Mouse (Mus musculus) thymus, adult 2 months (tissue): ENCODE measurements around the gene Hnrnpk. TPM values are rescaled to one million over a fixed set of nuclear protein-coding genes. Genes with fewer than 3 reads are reported as not detected.
"Not testable (repeated sequence)": the region's sequence is repeated elsewhere in the genome, so short reads cannot be mapped to it uniquely, and the experiment has no call there.

Source experiments
- DNase-seq: peaks from one replicate; pipeline ENCODE4 v3.0.0; 2021
- H3K27ac ChIP-seq: fragments of 200-500 bp; 2 replicates; pipeline ENCODE4 v1.5.1; 2012; ENCODE audit warnings: low read length, control low read depth; ENCODE audit not compliant: control insufficient read depth, insufficient read depth
- H3K27me3 ChIP-seq: fragments of 200-500 bp; 2 replicates; pipeline ENCODE4 v1.6.1; 2012; ENCODE audit warnings: mild to moderate bottlenecking, low read length, moderate library complexity, mixed read lengths; ENCODE audit not compliant: control insufficient read depth, insufficient read depth
- H3K36me3 ChIP-seq: fragments of 200-500 bp; 2 replicates; pipeline ENCODE4 v1.6.1; 2012; ENCODE audit warnings: mild to moderate bottlenecking, low read length, moderate library complexity; ENCODE audit not compliant: control insufficient read depth, insufficient read depth
- H3K4me1 ChIP-seq: fragments of 200-500 bp; replicated peaks from 2 replicates; pipeline ENCODE4 v1.6.1; 2012; ENCODE audit warnings: low read length; ENCODE audit not compliant: control insufficient read depth, insufficient read depth
- H3K4me3 ChIP-seq: fragments of 200-500 bp; 2 replicates; pipeline ENCODE4 v1.5.1; 2012; ENCODE audit warnings: mild to moderate bottlenecking, low read length, control low read depth, moderate library complexity; ENCODE audit not compliant: control insufficient read depth, insufficient read depth
- CTCF ChIP-seq: fragments of 200-500 bp; IDR thresholded peaks from 2 replicates; pipeline ENCODE4 v1.5.1; 2012; ENCODE audit warnings: mild to moderate bottlenecking, control low read depth, low read length, moderate library complexity, borderline replicate concordance; ENCODE audit not compliant: control insufficient read depth, poor library complexity, insufficient read depth; ENCODE audit errors: extremely low read depth
- POLR2A ChIP-seq: fragments of 200-500 bp; IDR thresholded peaks from 2 replicates; pipeline ENCODE4 v1.6.1; 2012; ENCODE audit warnings: mild to moderate bottlenecking, low read length, control low read depth, moderate library complexity; ENCODE audit not compliant: control insufficient read depth, poor library complexity, insufficient read depth; ENCODE audit errors: extremely low read depth
- WGBS: fragments of 180-500 bp; shearing (Covaris S2); methylation state at CpG from one replicate; pipeline ENCODE4 v1.1.7; 2018; 5-methylcytosine and 5-hydroxymethylcytosine counted together
- polyA plus RNA-seq: library from polyadenylated mRNA; depleted of rRNA; stranded (reverse); fragments of >200 nt; gene quantifications from 2 replicates; pipeline ENCODE4 v1.2.3, GENCODE M21; 2012

The Hnrnpk gene
- polyA plus RNA-seq, 1 experiment: 379 TPM

- H3K27ac ChIP-seq: no peak overlapping the region
- H3K27me3 ChIP-seq: no peaks in the 10 kb centered on the region
- H3K36me3 ChIP-seq: 0 out of 2 replicates have a peak, but pooled peaks cover 5% of the 10 kb centered on the region
- no peak for TF ChIP-seq POLR2A
- no peak for TF ChIP-seq CTCF
- no peak for DNase-seq
- no peak overlapping the region for H3K4me3 ChIP-seq
- 98% methylated on average over 4 of the region's 4 CpGs for WGBS
- H3K4me1 ChIP-seq: no peaks in the 10 kb centered on the region
Measured at GRCm38 (mm10) chr13:58411073-58411472, 7.9 kb upstream of the Hnrnpk start.

DNA sequence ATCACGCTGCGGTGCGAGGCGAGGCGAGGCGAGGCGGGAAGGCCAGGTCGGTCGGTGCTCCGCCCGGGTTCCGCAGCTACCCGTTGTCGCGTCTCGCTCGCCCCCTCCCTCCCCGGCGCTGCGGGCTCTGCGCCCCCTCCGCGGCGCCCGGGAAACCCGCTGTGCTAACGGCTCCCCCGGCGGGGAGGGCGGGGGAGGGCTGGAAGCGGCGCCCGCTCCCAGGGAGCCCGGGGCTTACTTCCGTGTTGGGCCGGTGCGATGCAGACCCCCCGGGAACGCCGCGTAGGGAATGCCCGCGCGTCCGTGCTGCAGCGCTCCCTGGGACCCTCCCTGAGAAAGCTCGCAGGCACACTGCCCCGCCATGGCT is 416 bp downstream of the Hnrnpk start:
- peak; percentile 86 for DNase-seq
- Histone ChIP-seq H3K27me3 (no peaks in the 10 kb centered on the region), H3K27ac (peak overlapping the region; percentile 82), H3K36me3 (peaks cover 10% of the 10 kb centered on the region), H3K4me3 (peak overlapping the region; percentile 74), H3K4me1 (peaks cover 7% of the 10 kb centered on the region)
- TF ChIP-seq POLR2A: no peak
- TF ChIP-seq CTCF: no peak
- under 1% methylated on average over 47 of the region's 48 CpGs for WGBS

GRCm38 (mm10) chr13:58402003-58402743 is 970 bp downstream of the Hnrnpk start, which contains the start of gene Rmi1:
TSS of gene Rmi1 (plus strand) at chr13:58402248.
- DNase-seq: peak; percentile 97
- peak; percentile 98 for TF ChIP-seq POLR2A
- TF ChIP-seq CTCF: no peak; the same call in 1 of the 2 replicates
- H3K27ac ChIP-seq: peak within 1 kb of the TSS; percentile 88
- peaks cover 15% of the 10 kb centered on the region for H3K36me3 ChIP-seq
- H3K4me3 ChIP-seq: peak within 1 kb of the TSS; percentile 74
- under 1% methylated on average over 90 of the region's 91 CpGs for WGBS
- H3K4me1 ChIP-seq: peaks cover 7% of the 10 kb centered on the region
- no peaks in the 10 kb centered on the region for H3K27me3 ChIP-seq

GRCm38 (mm10) chr13:58401135-58402002 is 1.8 kb downstream of the Hnrnpk start:
- Histone ChIP-seq H3K27me3 (no peaks in the 10 kb centered on the region), H3K4me1 (peaks cover 7% of the 10 kb centered on the region), H3K36me3 (peaks cover 23% of the 10 kb centered on the region), H3K27ac (peak overlapping the region; percentile 65), H3K4me3 (peak overlapping the region; percentile 74)
- peak; percentile 72 for DNase-seq
- under 1% methylated on average over 89 of the region's 100 CpGs for WGBS
- TF ChIP-seq POLR2A: no peak; the same call in 1 of the 2 replicates
- TF ChIP-seq CTCF: 0 out of 2 replicates have a peak, but pooled peaks have one; percentile 8

DNA sequence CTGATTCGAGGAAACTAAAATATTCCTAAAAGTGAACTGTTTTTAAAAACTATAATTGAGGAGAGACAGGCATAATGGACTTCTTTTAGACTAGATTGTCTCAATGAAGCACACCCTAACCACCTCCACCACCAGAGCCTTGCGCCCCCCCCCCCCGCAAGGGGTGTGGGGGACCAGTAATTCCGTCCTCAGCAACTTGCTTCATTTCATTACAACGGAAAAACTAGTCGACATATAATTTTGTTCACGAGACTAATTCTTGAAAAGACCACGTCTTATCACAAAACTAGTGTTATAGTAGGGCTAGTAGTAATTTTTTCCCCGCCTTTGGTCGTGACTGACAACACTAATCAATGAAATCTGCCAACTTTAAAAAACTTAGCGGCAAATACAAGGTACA is 2.6 kb downstream of the Hnrnpk start:
- no peak for DNase-seq
- H3K36me3 ChIP-seq: peaks cover 31% of the 10 kb centered on the region
- WGBS: 1% methylated on average over 11 of the region's 11 CpGs
- H3K4me1 ChIP-seq: peaks cover 7% of the 10 kb centered on the region
- no peaks in the 10 kb centered on the region for H3K27me3 ChIP-seq
- no peak for TF ChIP-seq POLR2A
- peak overlapping the region; percentile 37 for H3K4me3 ChIP-seq
- H3K27ac ChIP-seq: no peak overlapping the region

DNA sequence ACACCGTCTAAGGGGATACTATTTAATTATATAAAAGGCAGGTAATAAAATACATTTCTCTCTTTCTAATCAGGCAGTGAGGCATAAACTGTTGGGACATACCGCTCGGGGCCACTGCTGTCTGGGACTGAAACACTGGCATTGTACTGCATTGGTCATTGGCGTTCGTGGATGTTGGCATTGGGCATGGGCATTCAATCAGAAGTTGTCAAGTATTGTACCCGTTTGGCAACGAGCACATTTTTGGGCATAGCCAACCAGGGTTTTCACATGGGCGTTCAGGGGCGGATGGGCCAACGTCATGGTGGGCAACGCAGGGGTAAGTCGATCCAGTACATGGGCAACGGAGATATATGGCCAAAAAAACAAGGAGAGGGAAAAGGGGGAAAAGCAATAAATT is 5.5 kb downstream of the Hnrnpk start:
- WGBS: 98% methylated on average over 13 of the region's 13 CpGs
- Histone ChIP-seq H3K27me3 (no peaks in the 10 kb centered on the region), H3K4me3 (no peak overlapping the region), H3K36me3 (peaks cover 60% of the 10 kb centered on the region), H3K4me1 (0 out of 2 replicates have a peak, but pooled peaks cover 2% of the 10 kb centered on the region), H3K27ac (no peak overlapping the region)
- DNase-seq: no peak
- TF ChIP-seq CTCF (no peak), POLR2A (no peak)

GRCm38 (mm10) chr13:58394392-58394791 is 8.8 kb downstream of the Hnrnpk start:
- H3K27me3 ChIP-seq, H3K4me3 ChIP-seq, DNase-seq, H3K27ac ChIP-seq, H3K4me1 ChIP-seq: not testable (repeated sequence)
- peaks cover 77% of the 10 kb centered on the region for H3K36me3 ChIP-seq
- 88% methylated on average over 11 of the region's 11 CpGs for WGBS
